Mouse (Mus musculus) gastrocnemius, postnatal 36 days (tissue): ENCODE results near the gene B3gnt9. TPM values are rescaled to one million over a fixed set of nuclear protein-coding genes. Genes with fewer than 3 reads are reported as not detected.
"Not testable (repeated sequence)": the region's sequence is repeated elsewhere in the genome, so short reads cannot be mapped to it uniquely, and the experiment has no call there.

Experiments used
- DNase-seq, 2 experiments: peaks; one replicate each; pipeline ENCODE4 v3.0.0; 2022
- intact Hi-C: fragments of 180-260 bp; cut with DNase I; formaldehyde crosslinking; loops from one replicate; pipeline ENCODE4 v1.15.1; 2025
- long read RNA-seq, 2 experiments: library from polyadenylated mRNA; stranded (forward); transcript quantifications; one replicate each; pipeline ENCODE4 v2.0.0; 2021
- total RNA-seq, 2 experiments: library from RNA; stranded (reverse); gene quantifications; 2 replicates each; pipeline ENCODE4 v1.2.3; 2021

Gene B3gnt9
- 1 to 10 TPM; 2.0 to 2.2 TPM for total RNA-seq
- long read RNA-seq, experiment 1, partial matches to known transcripts, result 0 of 4 reads
- long read RNA-seq, experiment 1, other reads (novel, unspliced or antisense), result 0 of 4 reads
- long read RNA-seq, experiment 2, result 0 reads

DNA sequence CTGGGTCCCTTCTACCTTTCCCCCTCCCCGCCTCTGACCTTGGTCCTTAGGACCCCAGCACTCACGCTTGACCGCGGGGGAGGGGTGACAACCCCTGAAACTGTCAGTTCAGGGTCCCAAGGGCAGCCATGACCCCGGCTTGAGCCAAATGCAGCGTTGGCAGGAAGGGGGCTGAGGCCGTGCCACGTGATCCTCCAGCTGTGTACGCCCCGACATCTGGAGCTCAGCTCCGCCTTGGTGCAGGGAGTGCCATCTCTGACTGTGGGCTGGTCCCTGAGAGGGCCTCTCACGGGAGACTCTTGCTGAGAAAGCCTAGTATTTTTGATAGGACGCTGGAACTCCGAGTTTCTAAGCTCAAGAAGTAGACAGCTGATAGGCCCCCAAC lies at the start of gene B3gnt9:
Gene B3gnt9 (minus strand): TSS at position 188 of the 385 bp plus-strand sequence.
- intact Hi-C loops, result loop anchor here (5.0 kb wide), 1 partner anchor 32 kb away; the partner anchor contains the start of gene 4931428F04Rik
- DNase-seq, result peak in 1 of 2 experiments; percentile 78

DNA sequence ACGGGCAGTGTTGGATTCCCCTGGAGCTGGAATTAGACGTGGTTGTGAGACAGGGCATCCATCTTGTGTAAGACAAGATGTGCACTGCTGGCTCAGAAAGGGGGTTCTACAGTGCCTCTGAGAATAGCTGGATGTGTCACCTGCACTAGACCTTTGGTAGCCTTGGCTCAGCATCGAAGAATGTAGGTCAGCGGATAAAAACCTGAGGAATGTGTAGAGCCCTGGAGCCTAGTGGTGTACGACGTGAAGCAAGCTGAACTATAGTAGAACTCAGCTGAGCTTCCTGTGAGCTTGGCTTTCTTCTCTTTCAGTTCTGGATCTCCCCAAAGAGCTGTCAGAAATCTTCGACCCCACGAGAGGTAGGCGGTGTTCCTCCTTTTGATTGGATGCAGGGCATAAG lies 48.9 kb upstream of the B3gnt9 start:
- DNase-seq, result no peak
- intact Hi-C loops, result no loop called here

DNA sequence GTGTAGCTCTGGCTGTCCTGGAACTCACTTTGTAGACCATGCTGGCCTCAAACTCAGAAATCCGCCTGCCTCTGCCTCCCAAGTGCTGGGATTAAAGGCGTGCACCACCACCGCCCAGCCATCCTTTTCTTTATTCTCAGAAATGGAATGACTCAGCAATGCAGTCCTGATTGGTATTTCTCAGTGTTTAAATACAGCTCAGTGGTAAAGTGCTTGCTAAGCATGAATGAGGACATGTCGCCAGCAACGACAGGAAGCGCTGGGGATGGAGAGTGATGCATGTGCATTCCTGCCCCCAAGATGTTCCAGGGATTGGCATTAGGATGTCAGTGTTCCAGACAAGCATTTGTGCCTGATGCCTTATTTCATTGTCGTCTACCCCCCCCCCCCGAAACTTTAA lies 48.4 kb upstream of the B3gnt9 start:
- DNase-seq, result no peak
- intact Hi-C loops, result no loop called here

DNA sequence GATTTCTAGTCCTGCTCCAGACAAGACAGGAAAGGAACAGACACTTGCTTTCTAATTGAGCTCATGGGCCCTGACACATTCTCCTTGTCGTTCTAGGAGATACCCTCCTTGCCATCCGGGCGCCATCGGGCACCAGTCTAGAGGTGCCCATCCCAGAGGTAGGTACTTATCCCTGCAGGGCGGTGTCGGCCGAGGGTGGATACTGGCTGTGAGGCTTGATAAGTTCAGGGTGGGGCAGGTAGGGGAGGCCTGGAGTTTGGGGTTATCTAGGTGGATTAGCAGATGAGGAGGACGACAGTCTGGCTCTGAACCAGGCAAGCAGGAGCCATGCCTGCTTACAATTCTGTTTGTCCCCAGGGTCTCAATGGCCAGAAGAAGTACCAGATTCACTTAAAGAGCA lies 45.0 kb upstream of the B3gnt9 start:
- no peak for DNase-seq
- intact Hi-C loops, result no loop called here

DNA sequence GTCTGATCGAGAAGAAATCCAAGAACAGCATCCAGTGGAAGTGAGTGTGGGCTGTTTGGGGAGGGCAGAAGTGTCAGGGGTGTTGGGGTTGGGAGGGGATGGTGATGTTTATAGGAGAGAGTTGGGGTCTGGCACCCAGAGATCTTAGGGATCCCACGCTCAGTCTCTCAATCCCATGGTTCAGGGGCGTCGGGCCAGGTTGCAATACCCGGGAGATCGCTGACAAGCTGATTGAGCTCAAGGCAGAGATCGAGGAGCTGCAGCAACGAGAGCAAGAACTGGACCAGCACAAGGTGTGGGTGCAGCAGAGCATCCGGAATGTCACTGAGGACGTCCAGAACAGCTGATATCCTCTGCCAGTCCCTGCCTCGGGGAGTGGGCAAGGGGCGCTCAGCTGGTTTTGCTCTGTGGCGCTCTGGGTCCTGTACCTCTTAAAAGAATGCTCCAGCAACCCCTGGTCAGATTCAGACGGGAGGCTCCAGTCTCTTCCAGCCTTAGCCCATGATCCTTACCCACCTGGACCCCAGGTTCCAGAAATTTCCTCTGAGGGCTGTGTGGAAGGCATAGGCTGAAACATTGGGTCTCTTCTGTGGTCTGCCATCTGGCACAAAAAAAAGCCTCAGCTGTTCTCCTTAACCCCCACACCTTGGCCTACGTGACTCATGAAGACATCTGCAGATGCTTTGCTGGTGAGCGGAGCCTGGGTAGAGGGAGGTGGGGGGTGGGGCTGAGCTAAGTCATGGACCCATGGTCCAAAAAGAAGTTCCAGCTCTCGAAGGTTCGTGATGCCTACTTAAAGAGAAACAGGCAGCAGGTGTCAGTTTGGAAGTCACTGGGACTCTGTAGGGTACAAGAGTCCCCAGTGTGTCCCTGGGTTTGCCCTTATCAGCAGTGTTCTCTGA lies 43.6 kb upstream of the B3gnt9 start:
- DNase-seq, result no peak

DNA sequence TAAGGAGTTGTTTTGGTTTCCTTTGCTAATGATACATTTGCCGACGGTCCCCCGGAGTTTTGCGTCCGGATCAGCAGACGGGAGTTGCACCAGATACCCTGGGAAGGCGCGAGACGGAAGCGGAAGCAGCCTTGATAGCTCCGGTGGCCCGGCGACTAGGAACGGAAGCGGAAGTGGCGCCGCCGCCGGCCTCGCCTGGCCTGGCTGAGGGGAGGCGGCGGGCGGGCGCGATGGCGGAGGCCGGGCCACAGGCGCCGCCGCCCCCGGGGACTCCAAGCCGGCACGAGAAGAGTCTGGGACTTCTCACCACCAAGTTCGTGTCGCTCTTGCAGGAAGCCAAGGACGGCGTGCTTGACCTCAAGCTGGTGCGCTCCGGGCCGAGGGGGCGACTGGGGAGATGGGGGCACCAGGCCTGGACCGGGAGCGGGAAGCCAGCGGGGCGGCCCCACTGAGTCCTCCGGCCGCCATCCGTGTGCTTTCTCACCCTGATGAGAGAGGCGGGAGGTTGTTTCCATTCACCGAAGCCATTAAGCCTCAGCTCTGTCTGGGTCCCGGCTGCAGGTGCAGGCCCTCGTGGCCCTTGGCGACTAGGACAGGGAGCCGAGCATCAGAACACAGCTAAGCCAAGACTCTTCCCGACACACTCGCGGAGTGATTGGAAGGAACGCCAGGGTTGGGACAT lies 42.7 kb upstream of the B3gnt9 start, which contains the start of gene E2f4:
Gene E2f4 (plus strand): TSS at position 153 of the 682 bp plus-strand sequence.
- peak; percentile 83 to 88 for DNase-seq
- intact Hi-C loops, result no loop called here

More for the DNA sequence above, 43.6 kb upstream of the B3gnt9 start:
- intact Hi-C loops, result no loop called here

DNA sequence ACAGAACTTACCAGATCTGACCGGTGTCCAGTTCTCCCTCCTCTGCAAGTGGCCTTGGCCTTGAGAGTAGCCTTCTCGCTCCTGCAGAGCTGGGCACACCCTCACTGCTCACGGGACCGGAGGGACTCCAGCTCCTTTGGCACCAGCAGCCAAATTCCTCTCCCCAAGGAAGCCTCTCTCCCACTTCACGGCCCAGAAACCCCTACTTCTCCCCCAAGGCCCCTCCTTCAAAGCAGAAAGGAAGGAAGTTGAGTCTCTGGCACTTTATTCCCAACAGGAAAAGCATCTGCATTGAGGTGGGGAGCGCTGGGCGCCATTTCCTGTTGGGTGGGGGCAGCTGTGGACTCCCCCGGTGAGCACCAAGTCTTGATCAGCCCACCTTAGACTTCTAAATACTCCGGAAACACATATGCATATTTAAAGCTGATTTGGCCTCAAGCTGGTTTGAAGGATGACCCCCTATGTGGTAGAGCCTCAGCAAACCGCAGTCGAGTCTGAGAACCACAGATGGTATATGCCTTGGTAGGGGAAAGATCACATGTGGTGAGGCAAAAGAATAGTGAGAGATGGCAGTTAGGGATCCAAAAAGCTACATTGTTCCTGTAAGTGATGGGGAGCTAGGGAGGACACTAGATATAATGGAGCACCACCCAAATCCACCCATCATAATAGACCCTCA lies 41.1 kb upstream of the B3gnt9 start, which contains the start of gene Exoc3l:
Gene Exoc3l (minus strand): TSS at position 207 of the 679 bp plus-strand sequence.
- intact Hi-C loops, result no loop called here
- DNase-seq, result no peak

DNA sequence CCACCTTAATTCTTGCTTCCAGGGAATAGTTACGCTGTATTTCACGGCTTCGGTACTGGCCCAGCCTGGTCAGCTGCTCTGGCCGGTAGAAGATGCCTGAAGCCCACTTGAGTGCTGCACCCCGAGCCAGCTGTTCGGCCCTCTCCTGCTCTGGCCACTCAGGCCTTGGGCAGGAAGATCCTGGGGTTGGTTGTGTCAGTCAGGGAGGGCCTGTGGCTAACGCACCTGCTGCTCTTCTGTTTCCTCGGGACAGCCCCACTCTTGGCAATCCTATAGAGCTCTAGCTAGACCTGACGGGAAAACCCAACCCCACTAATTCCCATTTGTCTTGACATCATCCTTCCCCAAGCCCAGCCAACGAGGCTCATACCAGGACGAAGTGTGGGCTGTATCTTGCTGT lies 40.3 kb upstream of the B3gnt9 start:
- no peak for DNase-seq
- intact Hi-C loops, result no loop called here

DNA sequence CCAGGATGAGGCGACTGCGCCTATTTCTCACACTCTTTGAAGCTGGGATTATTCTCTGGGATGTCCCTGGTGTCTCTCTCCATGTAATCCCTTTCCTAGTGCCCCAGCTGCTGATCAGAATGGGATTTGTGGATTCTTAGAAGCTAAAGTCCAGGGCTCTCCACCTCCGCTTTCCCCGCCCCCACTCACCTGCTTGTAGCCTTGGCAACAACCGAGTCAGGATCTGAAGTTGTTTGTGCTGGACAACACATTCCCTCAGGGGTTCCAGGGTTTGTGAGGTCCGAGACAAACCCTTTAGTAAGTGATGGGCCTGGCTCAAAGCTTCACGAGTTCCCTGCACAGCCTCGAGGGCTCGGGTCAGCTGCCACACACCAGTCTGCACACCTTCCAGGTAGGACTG lies 39.8 kb upstream of the B3gnt9 start:
- no peak for DNase-seq
- intact Hi-C loops, result no loop called here

DNA sequence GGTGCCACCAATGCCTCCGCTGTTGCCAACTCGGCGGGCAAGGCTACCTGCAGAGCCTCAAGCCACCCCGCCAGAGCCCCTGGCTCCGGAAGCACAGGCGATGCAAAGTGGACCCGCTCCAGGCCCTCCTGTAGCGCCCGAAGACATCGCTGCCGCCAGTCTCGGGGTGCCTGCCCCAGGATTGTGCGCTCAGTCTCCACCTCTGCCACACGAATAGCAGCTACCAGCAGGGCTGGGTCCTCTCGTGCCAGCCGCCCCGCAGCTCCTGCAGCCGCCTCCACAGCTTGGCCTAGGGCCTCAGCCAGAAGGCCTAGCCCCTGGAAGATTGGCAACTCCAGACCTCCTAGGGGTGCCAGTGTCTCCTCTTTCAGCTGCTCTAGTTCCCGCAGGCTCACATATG lies 38.5 kb upstream of the B3gnt9 start:
- DNase-seq, result no peak
- intact Hi-C loops, result no loop called here

DNA sequence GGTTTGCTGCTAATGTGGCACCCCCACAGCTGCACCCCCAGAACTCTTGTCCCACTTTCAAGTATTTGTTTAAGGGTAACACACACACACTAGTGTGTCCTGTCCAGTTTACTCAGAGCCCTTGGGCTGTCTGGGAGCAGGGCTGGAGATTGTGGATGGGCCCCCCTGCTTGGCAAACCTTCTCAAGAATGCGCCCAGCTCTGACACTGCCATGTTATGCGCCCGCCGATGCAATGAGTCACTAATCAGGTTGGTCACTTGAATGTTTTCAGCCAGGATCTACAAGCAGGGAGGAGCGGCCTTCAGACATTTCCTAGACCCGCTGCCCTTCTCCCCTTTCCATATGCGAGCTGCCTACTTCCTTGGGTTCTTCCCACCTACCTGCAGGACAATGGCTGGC lies 37.5 kb upstream of the B3gnt9 start:
- intact Hi-C loops, result no loop called here
- no peak for DNase-seq

DNA sequence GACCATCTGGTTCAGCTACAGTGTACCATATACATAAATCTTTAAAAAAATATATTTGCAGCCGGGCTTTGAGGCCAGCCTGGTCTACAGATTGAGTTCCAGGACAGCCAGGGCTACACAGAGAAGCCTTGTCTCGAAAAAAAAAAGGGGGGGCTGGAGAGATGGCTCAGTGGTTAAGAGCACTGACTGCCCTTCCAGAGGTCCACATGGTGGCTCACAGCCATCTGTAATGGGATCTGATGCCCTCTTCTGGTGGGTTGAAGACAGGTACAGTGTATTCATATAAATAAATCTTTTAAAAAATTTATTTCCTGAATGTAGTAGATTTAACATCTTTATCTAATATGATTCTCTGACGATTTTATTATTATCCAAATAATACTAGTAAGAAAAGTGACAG lies 36.8 kb upstream of the B3gnt9 start:
- DNase-seq, intact Hi-C loops: not testable (repeated sequence)

DNA sequence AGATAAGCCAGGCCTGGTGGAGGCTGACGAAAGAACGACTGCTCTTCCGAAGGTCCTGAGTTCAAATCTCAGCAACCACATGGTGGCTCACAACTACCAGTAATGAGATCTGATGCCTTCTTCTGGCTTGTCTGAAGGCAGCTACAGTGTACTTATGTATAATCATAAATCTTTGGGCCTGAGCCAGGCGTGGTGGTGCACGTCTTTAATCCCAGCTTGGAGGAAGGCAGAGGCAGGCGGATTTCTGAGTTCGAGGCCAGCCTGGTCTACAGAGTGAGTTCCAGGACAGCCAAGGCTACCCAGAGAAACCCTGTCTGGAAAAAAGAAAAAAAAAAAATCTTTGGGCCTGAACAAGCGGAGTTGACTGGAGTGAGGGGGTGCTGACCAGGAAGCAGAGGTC lies 36.4 kb upstream of the B3gnt9 start:
- DNase-seq, intact Hi-C loops: not testable (repeated sequence)

DNA sequence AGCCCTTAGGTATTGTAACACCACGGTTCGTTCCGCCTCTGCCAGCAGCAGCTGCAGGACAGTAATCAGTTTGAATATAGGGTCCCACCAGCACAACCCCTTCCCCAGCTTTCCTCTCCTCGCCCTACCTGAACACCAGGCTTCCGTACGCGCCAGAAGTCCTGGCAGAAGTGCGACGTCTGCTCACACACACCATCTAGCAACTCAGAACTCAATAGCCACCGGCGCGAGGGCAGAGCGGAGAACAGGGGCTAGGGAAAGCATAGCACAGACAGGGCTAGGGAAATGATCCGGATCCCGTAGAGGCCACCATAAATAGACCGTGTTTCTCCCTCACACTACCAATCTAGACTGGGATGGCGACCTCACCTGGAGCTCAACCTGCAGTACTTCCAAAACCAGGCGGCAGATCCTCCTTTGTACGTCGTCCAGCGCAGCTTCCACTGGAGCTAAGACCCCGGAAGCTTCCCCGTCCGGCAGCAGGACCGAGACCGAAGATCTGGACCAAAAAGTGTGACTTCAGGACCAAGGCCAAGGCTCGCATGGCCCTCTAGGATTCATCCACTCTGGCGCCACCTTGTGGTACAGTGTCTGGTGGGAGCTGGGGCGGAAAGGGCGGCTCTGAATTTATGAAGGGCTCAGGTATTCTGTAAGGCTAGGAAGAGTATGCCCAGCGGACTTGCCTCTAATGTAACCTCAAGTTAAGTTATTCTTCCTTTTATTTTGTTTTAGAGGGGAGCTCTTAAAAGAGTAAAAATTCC lies 35.8 kb upstream of the B3gnt9 start:
- intact Hi-C loops, result no loop called here
- peak; percentile 79 to 89 for DNase-seq

DNA sequence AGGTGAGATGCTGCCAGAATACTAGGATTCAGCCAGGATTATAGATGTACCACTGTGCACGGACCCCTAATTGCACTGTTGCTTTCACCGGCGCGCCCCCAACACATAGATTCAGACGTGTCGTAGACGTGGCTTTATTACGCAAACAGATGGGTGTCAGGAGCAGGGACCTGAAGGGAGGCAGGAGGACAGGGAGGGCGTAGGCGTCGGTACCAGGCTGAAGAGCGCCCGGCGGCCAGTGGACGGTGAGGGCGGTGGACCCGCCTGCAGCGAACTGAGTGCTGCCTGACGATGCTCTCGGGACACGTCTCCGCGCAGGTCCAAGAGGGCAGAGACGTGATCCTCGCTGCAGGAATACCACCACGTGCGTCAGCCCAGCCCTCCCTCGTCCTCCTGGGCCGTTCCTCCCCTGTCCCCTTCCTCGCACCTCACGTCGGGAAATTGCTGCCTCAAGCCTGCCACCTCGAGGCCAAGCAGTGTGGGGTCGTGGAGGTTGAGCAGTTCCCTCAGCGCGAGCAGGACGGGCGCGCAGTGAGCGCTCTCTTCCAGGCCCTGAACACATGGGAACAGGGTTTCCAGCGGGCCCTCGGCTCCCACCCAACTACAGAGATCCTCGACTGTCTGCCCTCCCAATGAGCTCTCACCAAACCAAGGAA lies 35.0 kb upstream of the B3gnt9 start, which contains the start of gene 4931428F04Rik:
Gene 4931428F04Rik (minus strand): TSS at position 60 of the 656 bp plus-strand sequence.
- intact Hi-C loops, result loop anchor here (5.0 kb wide), 1 partner anchor 38 kb away; no protein-coding TSS in a partner anchor
- no peak for DNase-seq

DNA sequence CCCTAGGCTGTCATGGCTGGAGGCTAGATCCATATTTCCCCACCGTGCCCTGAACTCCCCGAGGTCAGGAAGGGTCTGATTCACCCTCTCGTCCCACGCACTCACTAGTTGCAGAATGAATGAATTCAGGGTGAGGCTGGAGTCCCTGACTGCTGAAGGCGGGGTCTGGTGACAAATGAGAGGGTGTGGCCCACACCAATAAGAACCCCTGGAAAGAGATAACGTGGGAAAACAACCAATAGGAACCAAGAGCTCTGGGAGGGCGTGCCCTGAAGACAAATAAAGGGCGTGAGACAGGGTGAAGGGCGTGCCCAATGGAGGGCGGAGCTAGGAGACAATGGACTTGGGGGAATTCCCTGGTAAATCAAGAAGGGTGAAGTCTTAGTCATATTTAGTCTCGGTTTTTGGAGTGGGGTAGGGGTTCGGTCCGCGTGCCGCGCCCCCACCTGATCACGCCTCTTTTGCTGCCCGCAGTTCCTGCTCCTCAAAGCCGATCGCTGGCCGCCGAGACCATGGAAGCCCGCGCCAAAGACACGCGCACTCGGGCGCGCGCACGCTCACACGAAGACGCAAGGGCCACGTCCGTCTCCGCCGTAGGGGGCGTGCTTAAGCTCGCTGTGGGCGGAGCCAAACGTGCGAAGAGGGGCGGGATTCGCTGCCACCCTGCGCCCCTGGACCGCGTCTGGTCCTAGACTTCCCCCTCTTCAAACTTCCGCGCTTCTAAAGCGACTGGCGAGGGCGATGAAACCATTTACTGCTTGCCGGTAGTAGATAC lies 34.2 kb upstream of the B3gnt9 start:
- intact Hi-C loops, result loop anchor here (5.0 kb wide), 1 partner anchor 37 kb away; no protein-coding TSS in a partner anchor
- peak; percentile 87 to 90 for DNase-seq

DNA sequence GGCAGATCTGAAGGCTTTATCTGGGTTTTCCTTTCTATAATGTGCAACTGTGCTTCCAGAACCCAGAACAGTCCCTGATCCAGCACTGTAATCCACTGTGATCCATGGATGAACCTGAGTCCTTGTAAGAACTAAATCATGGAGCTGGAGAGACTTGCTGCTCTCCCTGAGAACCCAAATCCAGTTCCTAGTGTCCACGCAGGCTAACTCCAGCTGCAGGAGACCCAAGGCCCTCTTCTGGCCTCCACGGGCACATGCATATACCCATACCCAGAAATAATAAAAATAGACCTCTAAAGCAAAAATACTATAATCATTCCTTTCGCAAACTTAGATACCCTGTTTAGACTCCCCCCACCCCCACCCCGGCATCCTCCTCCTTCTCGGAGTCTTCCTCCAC lies 33.3 kb upstream of the B3gnt9 start:
- DNase-seq, result no peak
- intact Hi-C loops, result loop anchor here (5.0 kb wide), 1 partner anchor 36 kb away; no protein-coding TSS in a partner anchor

DNA sequence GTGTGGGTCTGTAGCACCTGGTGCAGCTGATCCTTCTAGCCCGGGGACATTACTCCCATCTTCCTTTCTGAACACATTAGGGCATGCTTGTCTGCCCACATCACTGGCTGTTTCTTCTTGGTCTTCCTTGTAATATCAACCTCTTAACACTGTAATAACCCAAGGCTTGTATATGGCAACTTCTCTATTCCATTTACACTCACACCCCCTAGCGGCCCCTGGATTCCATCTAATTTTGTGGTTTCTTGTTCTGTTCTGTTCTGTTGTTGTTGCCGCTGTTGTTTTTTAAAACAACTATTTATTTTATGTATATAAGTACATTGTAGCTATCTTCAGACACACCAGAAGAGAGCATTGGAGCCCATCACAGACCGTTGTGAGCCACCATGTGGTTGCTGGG lies 32.0 kb upstream of the B3gnt9 start:
- no peak for DNase-seq
- intact Hi-C loops, result loop anchor here (5.0 kb wide), 1 partner anchor 35 kb away; no protein-coding TSS in a partner anchor
